Mouse (Mus musculus) spleen, embryonic (tissue): ENCODE measurements at regions not wholly inside any gene's neighbourhood (a gene's known extent, or its start where the extent isn't known, plus 50 kb on each side); places are given as distances from the start of the nearest gene placed in this dataset.

Experiments used
- CTCF ChIA-PET: fragments of 350-600 bp; sonication (Branson Sonifier 250); formaldehyde crosslinking; loops from one replicate; lab custom pipeline; 2022; lab: Charles Lee

- CTCF ChIA-PET, result no interaction called here
Measured at GRCm38 (mm10) chr15:5506848-5507544, 263.0 kb upstream of the Ptger4 start.

- CTCF ChIA-PET, result no interaction called here
Measured at GRCm38 (mm10) chr15:5507545-5507913, 263.5 kb upstream of the Ptger4 start.

- CTCF ChIA-PET, result interaction anchor here (0.7 kb wide), 1 partner anchor 325 kb away, joined by 5 read pairs; the partner anchor contains the start of gene Ttc33
Measured at GRCm38 (mm10) chr15:5510056-5510455, 266.1 kb upstream of the Ptger4 start.

GRCm38 (mm10) chr15:5511046-5511445 lies 267.1 kb upstream of the Ptger4 start:
- CTCF ChIA-PET, result no interaction called here

GRCm38 (mm10) chr15:5512546-5512945 lies 268.6 kb upstream of the Ptger4 start:
- CTCF ChIA-PET, result no interaction called here

- CTCF ChIA-PET, result interaction anchor here (1.1 kb wide), 1 partner anchor 270 kb away, joined by 4 read pairs; the partner anchor contains the start of gene Ptger4
Measured at GRCm38 (mm10) chr15:5513146-5513545, 269.2 kb upstream of the Ptger4 start.

GRCm38 (mm10) chr15:5514217-5514616 lies 270.2 kb upstream of the Ptger4 start:
- CTCF ChIA-PET, result interaction anchor here (1.1 kb wide), 1 partner anchor 271 kb away, joined by 4 read pairs; the partner anchor contains the start of gene Ptger4

- CTCF ChIA-PET, result no interaction called here
Measured at GRCm38 (mm10) chr15:5517244-5517966, 273.4 kb upstream of the Ptger4 start.

- CTCF ChIA-PET, result no interaction called here
Measured at GRCm38 (mm10) chr15:5519552-5519951, 275.6 kb upstream of the Ptger4 start.

- CTCF ChIA-PET, result no interaction called here
Measured at GRCm38 (mm10) chr15:5519997-5520396, 276.0 kb upstream of the Ptger4 start.

- CTCF ChIA-PET, result no interaction called here
Measured at GRCm38 (mm10) chr15:5528619-5529018, 284.6 kb upstream of the Ptger4 start.

GRCm38 (mm10) chr15:5533656-5534055 lies 289.7 kb upstream of the Ptger4 start:
- CTCF ChIA-PET, result interaction anchor here (0.7 kb wide), 1 partner anchor 529 kb away, joined by 3 read pairs; no protein-coding TSS in a partner anchor

- CTCF ChIA-PET, result no interaction called here
Measured at GRCm38 (mm10) chr15:5537432-5537831, 293.4 kb upstream of the Ptger4 start.

- CTCF ChIA-PET, result interaction anchor here (0.6 kb wide), 1 partner anchor 286 kb away, joined by 10 read pairs; no protein-coding TSS in a partner anchor
Measured at GRCm38 (mm10) chr15:5539301-5539928, 295.4 kb upstream of the Ptger4 start.

- CTCF ChIA-PET, result no interaction called here
Measured at GRCm38 (mm10) chr15:5554526-5554925, 310.5 kb upstream of the Ptger4 start.

GRCm38 (mm10) chr15:5554926-5555325 lies 310.9 kb upstream of the Ptger4 start:
- CTCF ChIA-PET, result interaction anchor here (0.6 kb wide), 1 partner anchor 55 kb away, joined by 4 read pairs; no protein-coding TSS in a partner anchor

GRCm38 (mm10) chr15:5555381-5556066 lies 311.5 kb upstream of the Ptger4 start:
- CTCF ChIA-PET, result interaction anchor here (0.6 to 0.7 kb wide), 2 partner anchors 54 to 275 kb away, joined by 4 to 5 read pairs; no protein-coding TSS in a partner anchor

GRCm38 (mm10) chr15:5561783-5562182 lies 317.8 kb upstream of the Ptger4 start:
- CTCF ChIA-PET, result interaction anchor here (0.6 kb wide), 1 partner anchor 55 kb away, joined by 3 read pairs; no protein-coding TSS in a partner anchor

GRCm38 (mm10) chr15:5574366-5574765 lies 330.4 kb upstream of the Ptger4 start:
- CTCF ChIA-PET, result no interaction called here

GRCm38 (mm10) chr15:5579559-5579958 lies 335.6 kb upstream of the Ptger4 start:
- CTCF ChIA-PET, result no interaction called here

GRCm38 (mm10) chr15:5580416-5580815 lies 336.4 kb upstream of the Ptger4 start:
- CTCF ChIA-PET, result no interaction called here
